Mouse (Mus musculus): ENCODE data around the gene Gm15262.
A peak's percentile ranks its signal among the peaks of the same experiment; 100 is the strongest.
"Not testable (repeated sequence)": the region's sequence is repeated elsewhere in the genome, so short reads cannot be mapped to it uniquely, and the experiment has no call there.

The Gm15262 gene

GRCm38 (mm10) chrX:161287156-161287555 lies at the start of gene Gm15262:
Gene Gm15262, plus strand, starts transcription at chrX:161287456.
- not testable (repeated sequence) for DNase-seq (ENCODE audit: low read depth, low spot score)

- DNase-seq (ENCODE audit: low read depth, low spot score): no peak
Measured at GRCm38 (mm10) chrX:161308131-161308530, 20.9 kb downstream of the Gm15262 start.

GRCm38 (mm10) chrX:161316443-161316842 lies 29.2 kb downstream of the Gm15262 start:
- DNase-seq (ENCODE audit: low read depth, low spot score): no peak

- DNase-seq (ENCODE audit: low read depth, low spot score): peak; percentile 27
Measured at GRCm38 (mm10) chrX:161370927-161371326, 83.7 kb downstream of the Gm15262 start.

DNA sequence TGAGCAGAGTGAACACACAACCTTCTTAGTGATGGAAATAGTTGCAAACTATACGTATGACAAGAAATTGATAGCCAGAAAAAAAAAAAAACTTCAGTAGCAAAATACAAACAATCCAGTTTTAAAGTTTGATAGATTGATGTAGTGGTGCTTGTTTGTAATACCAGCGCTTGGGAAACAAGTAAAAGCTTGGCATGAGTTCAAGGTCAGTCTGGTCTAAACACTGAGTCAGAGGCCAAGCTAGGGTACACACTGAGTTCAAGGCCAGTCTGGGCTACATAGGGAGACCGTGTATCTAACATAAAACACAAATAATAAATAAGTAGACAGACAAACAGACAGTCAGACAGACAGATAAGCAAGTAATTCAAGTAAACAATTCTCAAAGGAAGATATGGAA lies 84.2 kb downstream of the Gm15262 start:
- DNase-seq (ENCODE audit: low read depth, low spot score): no peak

GRCm38 (mm10) chrX:161375568-161375967 lies 88.3 kb downstream of the Gm15262 start:
- peak; percentile 6 for DNase-seq (ENCODE audit: low read depth, low spot score)

- DNase-seq (ENCODE audit: low read depth, low spot score): peak; percentile 25
Measured at GRCm38 (mm10) chrX:161385791-161386190, 98.5 kb downstream of the Gm15262 start.

DNA sequence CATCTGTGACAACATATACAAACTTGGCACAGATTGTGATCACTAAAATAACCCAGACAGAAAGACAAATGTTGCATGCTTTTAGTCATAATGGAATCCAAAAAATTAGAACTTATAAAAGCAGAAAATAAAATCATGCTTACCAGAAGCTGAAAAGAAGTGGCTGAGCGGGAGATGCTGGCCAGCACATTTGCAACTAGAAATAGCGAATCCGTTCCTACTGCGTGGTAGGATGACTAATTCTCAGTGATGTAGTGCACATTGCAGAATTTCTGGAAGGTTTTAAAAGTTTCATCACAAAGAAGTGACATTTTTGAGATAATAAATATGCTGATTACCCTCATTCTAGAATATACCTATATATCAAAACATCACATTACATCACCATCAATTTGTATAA lies 100.7 kb downstream of the Gm15262 start:
- no peak for DNase-seq (ENCODE audit: low read depth, low spot score)

DNA sequence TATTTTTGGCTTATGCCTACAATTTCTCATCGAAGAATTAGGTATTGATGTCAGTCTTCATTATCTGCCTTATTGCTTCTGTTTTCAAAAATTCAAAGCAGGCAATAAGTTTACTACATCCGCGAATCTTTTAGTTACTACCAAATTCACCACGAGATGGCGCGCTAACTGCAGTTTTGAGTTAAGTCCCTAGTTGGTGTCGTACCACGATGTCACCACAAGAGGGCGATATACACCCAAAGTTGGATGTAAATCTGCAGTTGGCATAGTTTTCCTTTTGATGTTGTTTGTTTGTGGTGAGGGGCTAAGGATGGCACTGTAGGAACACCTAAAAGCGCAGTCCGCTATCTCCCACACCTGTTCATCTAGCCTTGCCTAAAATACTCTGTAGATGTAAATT lies 111.9 kb downstream of the Gm15262 start:
- DNase-seq (ENCODE audit: low read depth, low spot score): peak; percentile 75

GRCm38 (mm10) chrX:161411151-161411550 lies 123.9 kb downstream of the Gm15262 start:
- DNase-seq (ENCODE audit: low read depth, low spot score): no peak

Data from ES-CJ7 (cell line).